Mouse (Mus musculus): ENCODE results near the gene Dgkh. TPM values are rescaled to one million over a fixed set of nuclear protein-coding genes. Genes with fewer than 3 reads are reported as not detected.
A peak's percentile ranks its signal among the peaks of the same experiment; 100 is the strongest.

Gene Dgkh
- polyA plus RNA-seq, 1 experiment from 2014 or later: 0.48 TPM

DNA sequence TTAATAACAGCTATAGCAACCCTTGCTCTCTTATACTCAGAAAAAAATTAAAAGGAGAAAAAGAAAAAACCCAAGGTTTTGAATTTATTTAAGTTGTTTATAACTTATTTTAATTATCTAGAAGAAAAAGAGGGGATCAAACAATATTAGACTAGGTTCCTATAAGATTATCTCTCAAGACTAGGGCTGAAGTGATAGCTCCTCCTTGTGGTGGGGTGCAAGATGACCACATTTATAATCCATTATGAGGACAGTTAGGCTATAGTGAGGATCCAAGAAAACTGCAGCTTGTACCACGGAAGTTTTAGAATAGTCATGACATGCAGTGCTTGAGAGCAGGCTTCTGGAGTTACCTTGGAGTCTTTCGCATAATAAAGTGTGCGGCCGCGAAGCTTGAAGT lies 79.2 kb downstream of the Dgkh start:
- H3K36me3 ChIP-seq (replicated peaks; ENCODE audit: insufficient read depth, low read length): no peaks in the 10 kb centered on the region; the same call in 1 of the 2 replicates
- ATAC-seq (no peak), DNase-seq (no peak)
- H3K27ac ChIP-seq (ENCODE audit: low read depth): no peak overlapping the region
- no peak overlapping the region for H3K4me3 ChIP-seq (ENCODE audit: low read depth, low read length)
- H3K9ac ChIP-seq (replicated peaks): no peak overlapping the region
- H3K27me3 ChIP-seq (ENCODE audit: insufficient read depth, low read length): no peaks in the 10 kb centered on the region
- WGBS (ENCODE audit: insufficient replicate concordance): 88% methylated on average over 5 of the region's 5 CpGs
- no peaks in the 10 kb centered on the region for H3K4me1 ChIP-seq (ENCODE audit: insufficient read depth)
- TF ChIP-seq EP300 (IDR thresholded peaks at IDR 0.05; ENCODE audit: low read depth) (no peak), CTCF (IDR thresholded peaks at IDR 0.05; ENCODE audit: low read depth) (peak; percentile 44)
- no peaks in the 10 kb centered on the region for H3K9me3 ChIP-seq (ENCODE audit: low read length)
- no peak overlapping the region for H3K4me2 ChIP-seq (ENCODE audit: low read depth, low read length)

DNA sequence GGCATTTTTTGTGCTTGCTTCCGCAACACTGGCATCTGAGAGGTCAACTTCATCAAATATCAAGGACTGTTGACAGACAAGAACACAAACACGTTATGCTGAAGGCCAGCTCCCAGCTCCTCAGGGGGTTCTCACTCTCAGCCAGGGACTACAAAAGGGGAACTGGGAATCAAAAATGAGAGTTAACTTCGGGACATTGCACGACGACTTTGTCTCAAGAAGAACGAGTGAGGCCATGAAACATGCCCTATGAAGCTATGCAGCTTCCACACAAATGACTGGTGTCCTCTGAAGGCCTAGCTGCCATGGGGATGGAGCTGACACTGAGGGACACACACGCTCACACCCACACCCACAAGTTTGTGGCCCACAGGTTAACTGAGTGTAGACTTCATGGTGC lies 80.9 kb downstream of the Dgkh start:
- H3K9me3 ChIP-seq (ENCODE audit: low read length): no peaks in the 10 kb centered on the region
- H3K4me3 ChIP-seq (ENCODE audit: low read depth, low read length): peak overlapping the region; percentile 10; the same call in 1 of the 2 replicates
- no peak overlapping the region for H3K9ac ChIP-seq (replicated peaks)
- ATAC-seq (no peak), DNase-seq (no peak)
- 62% methylated on average over 7 of the region's 7 CpGs for WGBS (ENCODE audit: insufficient replicate concordance)
- no peaks in the 10 kb centered on the region for H3K27me3 ChIP-seq (ENCODE audit: insufficient read depth, low read length)
- H3K4me1 ChIP-seq (ENCODE audit: insufficient read depth): no peaks in the 10 kb centered on the region
- no peak overlapping the region; the same call in 1 of the 2 replicates for H3K27ac ChIP-seq (ENCODE audit: low read depth)
- H3K36me3 ChIP-seq (replicated peaks; ENCODE audit: insufficient read depth, low read length): no peaks in the 10 kb centered on the region; the same call in 1 of the 2 replicates
- TF ChIP-seq EP300 (IDR thresholded peaks at IDR 0.05; ENCODE audit: low read depth): no peak
- no peak for TF ChIP-seq CTCF (IDR thresholded peaks at IDR 0.05; ENCODE audit: low read depth)
- 0 out of 2 replicates have a peak overlapping the region, but pooled peaks have one; percentile 8 for H3K4me2 ChIP-seq (ENCODE audit: low read depth, low read length)

- 0 out of 2 replicates have a peak overlapping the region, but pooled peaks have one; percentile 0 for H3K4me3 ChIP-seq (ENCODE audit: low read depth, low read length)
- WGBS (ENCODE audit: insufficient replicate concordance): 59% methylated on average over 9 of the region's 9 CpGs
- H3K27ac ChIP-seq (ENCODE audit: low read depth): 0 out of 2 replicates have a peak overlapping the region, but pooled peaks have one; percentile 22
Measured at GRCm38 (mm10) chr14:78650379-78651095, 82.0 kb downstream of the Dgkh start.

GRCm38 (mm10) chr14:78649525-78650274 lies 82.9 kb downstream of the Dgkh start:
- Histone ChIP-seq H3K4me2 (ENCODE audit: low read depth, low read length) (no peak overlapping the region), H3K9me3 (ENCODE audit: low read length) (no peaks in the 10 kb centered on the region), H3K9ac (replicated peaks) (no peak overlapping the region), H3K4me3 (ENCODE audit: low read depth, low read length) (no peak overlapping the region), H3K27ac (ENCODE audit: low read depth) (no peak overlapping the region), H3K4me1 (ENCODE audit: insufficient read depth) (no peaks in the 10 kb centered on the region), H3K27me3 (ENCODE audit: insufficient read depth, low read length) (no peaks in the 10 kb centered on the region), H3K36me3 (replicated peaks; ENCODE audit: insufficient read depth, low read length) (no peaks in the 10 kb centered on the region; the same call in 1 of the 2 replicates)
- DNase-seq: no peak
- TF ChIP-seq EP300 (IDR thresholded peaks at IDR 0.05; ENCODE audit: low read depth) (no peak), CTCF (IDR thresholded peaks at IDR 0.05; ENCODE audit: low read depth) (no peak)
- no peak for ATAC-seq
- WGBS (ENCODE audit: insufficient replicate concordance): 74% methylated on average over 21 of the region's 21 CpGs

More at GRCm38 (mm10) chr14:78650379-78651095, 82.0 kb downstream of the Dgkh start:
- ATAC-seq (0 out of 2 replicates have a peak, but pooled peaks have one; percentile 43), DNase-seq (peak; percentile 23)
- peak; percentile 12; the same call in 1 of the 2 replicates for TF ChIP-seq CTCF (IDR thresholded peaks at IDR 0.05; ENCODE audit: low read depth)
- TF ChIP-seq EP300 (IDR thresholded peaks at IDR 0.05; ENCODE audit: low read depth): no peak
- H3K9me3 ChIP-seq (ENCODE audit: low read length): no peaks in the 10 kb centered on the region
- no peaks in the 10 kb centered on the region for H3K27me3 ChIP-seq (ENCODE audit: insufficient read depth, low read length)
- H3K36me3 ChIP-seq (replicated peaks; ENCODE audit: insufficient read depth, low read length): no peaks in the 10 kb centered on the region; the same call in 1 of the 2 replicates
- no peak overlapping the region for H3K9ac ChIP-seq (replicated peaks)
- H3K4me1 ChIP-seq (ENCODE audit: insufficient read depth): no peaks in the 10 kb centered on the region
- H3K4me2 ChIP-seq (ENCODE audit: low read depth, low read length): no peak overlapping the region

GRCm38 (mm10) chr14:78645622-78646021 lies 87.0 kb downstream of the Dgkh start:
- Histone ChIP-seq H3K4me3 (ENCODE audit: low read depth, low read length) (no peak overlapping the region), H3K9ac (replicated peaks) (no peak overlapping the region), H3K4me2 (ENCODE audit: low read depth, low read length) (no peak overlapping the region), H3K9me3 (ENCODE audit: low read length) (no peaks in the 10 kb centered on the region), H3K27ac (ENCODE audit: low read depth) (no peak overlapping the region), H3K4me1 (ENCODE audit: insufficient read depth) (no peaks in the 10 kb centered on the region), H3K36me3 (replicated peaks; ENCODE audit: insufficient read depth, low read length) (no peaks in the 10 kb centered on the region), H3K27me3 (ENCODE audit: insufficient read depth, low read length) (no peaks in the 10 kb centered on the region)
- TF ChIP-seq EP300 (IDR thresholded peaks at IDR 0.05; ENCODE audit: low read depth) (no peak), CTCF (IDR thresholded peaks at IDR 0.05; ENCODE audit: low read depth) (no peak)
- DNase-seq (no peak), ATAC-seq (no peak)
- WGBS (ENCODE audit: insufficient replicate concordance): 66% methylated on average over 3 of the region's 3 CpGs

DNA sequence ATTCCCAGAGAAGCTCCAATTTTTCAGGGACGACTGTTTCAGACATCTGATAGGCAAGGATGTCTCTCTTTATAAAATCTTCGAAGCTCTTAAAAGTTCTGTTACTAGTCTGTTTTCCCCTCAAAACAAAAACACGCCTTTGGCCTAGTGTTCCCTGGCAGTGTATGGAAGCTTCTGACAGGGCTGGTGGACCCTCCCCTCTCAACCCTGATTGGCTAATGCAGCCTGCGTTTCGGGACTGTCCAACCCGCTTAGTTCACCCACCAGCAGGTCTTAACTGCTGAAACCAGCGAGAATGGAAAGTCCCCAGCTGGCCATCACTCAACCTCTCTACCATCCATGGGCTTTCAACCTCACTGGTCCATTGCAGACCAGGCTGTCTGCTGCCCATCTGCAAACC lies 91.3 kb downstream of the Dgkh start:
- Histone ChIP-seq H3K4me3 (ENCODE audit: low read depth, low read length) (no peak overlapping the region), H3K27ac (ENCODE audit: low read depth) (no peak overlapping the region), H3K27me3 (ENCODE audit: insufficient read depth, low read length) (no peaks in the 10 kb centered on the region), H3K9ac (replicated peaks) (no peak overlapping the region), H3K36me3 (replicated peaks; ENCODE audit: insufficient read depth, low read length) (no peaks in the 10 kb centered on the region), H3K4me2 (ENCODE audit: low read depth, low read length) (no peak overlapping the region), H3K9me3 (ENCODE audit: low read length) (no peaks in the 10 kb centered on the region), H3K4me1 (ENCODE audit: insufficient read depth) (peaks cover 4% of the 10 kb centered on the region)
- ATAC-seq: no peak
- TF ChIP-seq CTCF (IDR thresholded peaks at IDR 0.05; ENCODE audit: low read depth) (no peak), EP300 (IDR thresholded peaks at IDR 0.05; ENCODE audit: low read depth) (no peak)
- DNase-seq: no peak
- 71% methylated on average over 7 of the region's 7 CpGs for WGBS (ENCODE audit: insufficient replicate concordance)

Data from liver, postnatal 0 days (tissue).